Comparison of ENCODE assay signal across 8 mouse cellular contexts in the genomic region with DNA sequence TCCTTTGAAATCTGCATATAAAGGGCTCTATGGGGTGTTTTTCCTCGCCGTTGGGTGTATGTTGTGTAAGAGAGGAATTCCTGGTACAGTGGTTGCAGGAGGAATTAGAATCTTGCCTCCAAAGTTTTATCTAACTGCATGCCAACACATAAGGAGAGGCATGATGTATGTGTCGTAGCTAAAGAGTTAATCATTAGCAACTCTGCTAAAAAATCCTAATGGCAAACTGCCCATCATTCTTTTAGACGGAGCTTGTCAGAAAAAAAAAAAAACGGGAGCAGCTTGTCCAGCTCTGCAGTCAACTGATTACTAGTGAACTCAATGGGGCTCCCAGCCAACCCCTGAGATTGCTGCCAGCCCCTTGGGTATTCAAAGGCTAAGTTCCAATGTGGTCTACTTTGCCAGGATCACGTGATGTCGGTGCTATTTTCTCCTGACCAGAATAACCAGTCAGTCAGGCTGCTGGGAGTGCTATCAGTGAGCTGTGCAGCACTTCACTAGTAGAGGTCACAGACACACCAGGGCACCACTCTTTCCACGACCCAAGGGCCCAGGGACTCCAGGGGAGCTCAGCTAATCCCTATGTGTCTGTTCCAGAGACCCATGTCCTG.
DNase-seq lines count a peak whose midpoint lies in the region; ATAC-seq lines count a peak whose summit lies in the region.

No protein-coding gene starts in this region.

- ATAC-seq in stomach, embryonic 15.5 days (ENCODE audit: insufficient read depth, low FRiP score, low read depth): peak; percentile 93

- H3K4me2 ChIP-seq in stomach, embryonic 15.5 days: peak overlapping the region; percentile 14; the same call in 1 of the 2 replicates

- 0 out of 2 replicates have a peak overlapping the region, but pooled peaks have one; percentile 44 for H3K27ac ChIP-seq in brown adipose tissue, adult 24 weeks (replicated peaks; ENCODE audit: low read depth, low read length)
- peak overlapping the region; percentile 75 for H3K27ac ChIP-seq in stomach, embryonic 15.5 days

- intact Hi-C loops in heart, postnatal 36 days (cut with DNase I): loop anchor here (2.0 kb wide), 1 partner anchor 60 kb away; no protein-coding TSS in a partner anchor

- 19% methylated on average over 8 of the region's 8 CpGs for WGBS in stomach, embryonic 15.5 days

- peak; percentile 19 for DNase-seq in ES-CJ7 (ENCODE audit: low read depth, low spot score)
- peak; percentile 53 to 80 for DNase-seq in frontal cortex, adult 2 months (ENCODE audit: extremely low spot score in 1 of 2, low spot score in 1 of 2)
- DNase-seq in heart, postnatal 36 days: peak; percentile 90 to 91
- peak; percentile 80 to 83 for DNase-seq in layer of hippocampus, adult 8-10 months (ENCODE audit: low spot score in 2 of 2)
- peak; percentile 95 for DNase-seq in lung, postnatal 10 days
- no peak for DNase-seq in c-Kit-positive CD71-positive TER-119-positive erythroid progenitor cells, embryonic 14.5 days (ENCODE audit: low spot score)

- H3K4me1 ChIP-seq in brown adipose tissue, adult 24 weeks (ENCODE audit: control insufficient read depth, insufficient read depth, insufficient read length, low read length): peaks cover 27% of the 10 kb centered on the region
- H3K4me1 ChIP-seq in stomach, embryonic 15.5 days: peaks cover 35% of the 10 kb centered on the region

- H3K27me3 ChIP-seq in stomach, embryonic 15.5 days (replicated peaks): no peaks in the 10 kb centered on the region

- H3K4me3 ChIP-seq in brown adipose tissue, adult 24 weeks (ENCODE audit: insufficient read depth, low read depth, low read length): no peak overlapping the region
- H3K4me3 ChIP-seq in stomach, embryonic 15.5 days (replicated peaks): no peak overlapping the region

- H3K9ac ChIP-seq in stomach, embryonic 15.5 days: no peak overlapping the region

- no peaks in the 10 kb centered on the region for H3K9me3 ChIP-seq in stomach, embryonic 15.5 days

- no peaks in the 10 kb centered on the region for H3K36me3 ChIP-seq in stomach, embryonic 15.5 days
